Mouse (Mus musculus): ENCODE measurements at regions not wholly inside any gene's neighbourhood (a gene's known extent, or its start where the extent isn't known, plus 50 kb on each side); places are given as distances from the start of the nearest gene placed in this dataset.

DNA sequence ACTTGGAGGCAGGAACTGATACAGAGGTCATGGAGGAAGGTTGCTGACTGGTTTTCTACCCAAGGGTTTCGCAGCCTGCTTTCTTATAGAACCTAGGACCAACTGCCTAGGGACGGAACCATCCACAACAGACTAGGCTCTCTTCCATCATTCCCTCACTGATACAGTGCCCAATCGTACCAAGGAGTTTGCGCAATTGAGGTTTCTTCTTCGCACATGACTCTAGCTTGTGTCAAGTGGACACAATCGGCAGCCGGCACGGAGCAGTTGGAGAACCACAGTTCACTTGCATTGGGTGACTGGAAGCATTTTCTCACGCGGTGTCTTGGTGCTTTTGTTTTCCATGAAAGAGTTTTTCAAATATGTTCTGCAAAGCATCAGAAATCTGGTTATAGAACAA, 149.1 kb upstream of the Dyrk2 start:
- no peak for DNase-seq (ENCODE audit: low spot score in 2 of 2)

DNA sequence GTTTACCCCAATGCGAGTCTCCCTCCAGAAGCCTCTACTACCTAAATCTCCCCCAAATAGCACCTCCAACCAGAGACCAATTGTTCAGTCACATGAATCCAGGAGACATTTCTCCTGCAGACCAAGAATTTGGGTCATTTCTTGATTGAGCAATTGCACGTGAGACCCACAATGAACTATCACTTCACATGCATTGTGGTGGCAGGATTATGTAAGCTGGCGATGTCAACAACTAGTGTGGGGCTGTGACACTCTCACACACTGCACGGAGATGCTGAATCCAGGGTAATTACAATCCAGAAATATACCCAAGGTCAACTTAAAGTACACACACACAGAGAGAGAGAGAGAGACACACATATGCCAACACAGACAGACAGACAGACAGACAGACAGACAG, 148.5 kb upstream of the Dyrk2 start:
- DNase-seq (ENCODE audit: low spot score in 2 of 2), result no peak

DNA sequence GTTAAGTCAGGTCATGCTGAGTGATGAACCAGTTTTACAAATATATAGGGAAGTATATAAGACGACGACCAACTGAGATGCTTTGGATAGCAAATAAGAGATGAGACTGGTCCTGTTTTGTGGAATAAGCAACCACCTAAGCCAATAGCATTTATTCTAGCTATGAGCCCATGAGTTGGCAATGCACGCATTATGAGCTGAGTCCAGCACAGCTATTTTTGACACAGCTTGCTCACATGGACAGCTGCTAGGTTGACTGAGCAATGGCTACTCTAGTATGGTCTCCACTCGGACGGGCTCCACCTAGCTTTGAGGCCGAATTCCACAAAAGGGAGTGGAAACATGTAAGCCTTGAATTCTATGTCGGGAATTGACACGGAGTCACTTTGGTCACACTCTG, 146.1 kb upstream of the Dyrk2 start:
- DNase-seq (ENCODE audit: low spot score in 2 of 2), result no peak

DNA sequence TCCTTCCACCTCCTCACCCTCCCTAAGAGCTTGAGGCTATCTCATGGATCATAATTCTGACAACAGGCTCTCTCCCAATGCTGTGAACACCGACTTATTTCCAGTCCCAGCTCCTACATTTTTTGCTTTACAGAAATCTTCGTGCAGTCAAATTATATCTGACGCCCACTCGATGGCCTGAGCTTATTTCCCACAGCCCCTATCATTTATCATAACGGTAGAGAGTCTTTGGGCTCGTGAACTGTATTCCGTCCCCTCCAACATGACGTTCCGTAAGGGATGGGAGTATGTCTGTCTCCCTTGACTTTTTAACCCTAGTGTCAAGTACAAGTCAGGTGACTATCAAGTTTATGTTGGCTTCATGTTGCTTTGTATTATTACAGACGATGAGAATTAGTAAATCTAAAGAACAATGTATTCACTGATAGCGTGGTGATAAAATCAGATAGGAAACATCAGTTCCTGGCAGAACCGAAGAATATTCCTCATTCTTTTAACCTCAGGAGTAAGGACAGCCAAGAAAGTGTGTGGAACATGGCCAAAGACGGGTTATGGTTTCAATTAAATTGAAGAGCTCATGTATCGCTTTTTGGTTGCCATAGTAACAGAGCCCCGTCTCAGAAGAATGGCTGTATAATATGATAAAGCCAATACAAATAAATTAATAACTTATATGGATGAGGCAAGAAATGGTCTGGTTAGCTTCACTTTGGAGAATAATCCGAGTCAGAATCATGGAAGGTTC, 145.5 kb upstream of the Dyrk2 start:
- no peak for DNase-seq (ENCODE audit: low spot score in 2 of 2)

GRCm38 (mm10) chr10:119014731-119015130, 144.7 kb upstream of the Dyrk2 start:
- no peak for DNase-seq (ENCODE audit: low spot score in 2 of 2)

DNA sequence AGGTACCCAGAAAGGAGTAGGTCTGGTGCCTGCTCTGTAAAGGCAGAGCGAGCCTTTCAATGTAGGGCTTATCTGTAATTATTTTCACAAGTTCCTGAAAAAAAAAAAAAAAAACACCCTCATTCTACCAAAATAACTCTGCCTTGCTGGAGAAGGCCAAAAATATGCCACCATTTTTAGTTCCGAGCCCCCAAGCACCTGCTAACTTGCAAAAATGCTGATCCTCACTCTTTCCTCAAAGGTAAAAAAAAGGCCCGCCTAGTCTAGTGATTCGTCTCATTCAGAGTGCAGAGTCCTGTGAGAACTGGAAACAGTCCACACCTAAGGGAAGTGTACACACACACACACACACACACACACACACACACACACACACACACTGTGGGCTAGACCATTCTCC, 143.7 kb upstream of the Dyrk2 start:
- peak; percentile 34 to 53 for DNase-seq (ENCODE audit: low spot score in 2 of 2)

DNA sequence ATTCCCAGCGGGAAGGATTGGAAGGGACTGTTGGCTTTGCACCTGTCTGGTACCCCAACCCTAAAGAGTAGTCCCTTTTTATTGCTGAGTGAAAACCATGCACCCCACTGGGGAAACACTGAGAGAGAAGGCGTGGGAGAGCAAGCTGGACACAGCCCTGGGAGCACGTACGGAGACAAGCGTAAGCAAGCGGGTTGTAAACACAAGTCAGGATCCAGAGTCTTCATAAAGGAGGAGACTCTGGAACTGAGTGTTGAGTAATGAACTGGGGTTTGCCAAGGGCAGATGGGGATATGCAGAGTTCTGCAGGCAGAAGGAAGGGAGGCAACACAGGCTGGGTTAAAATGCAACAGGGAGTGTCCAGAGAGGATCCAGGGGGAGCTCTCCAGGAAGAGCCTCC, 141.5 kb upstream of the Dyrk2 start:
- no peak for DNase-seq (ENCODE audit: low spot score in 2 of 2)

- DNase-seq (ENCODE audit: low spot score in 2 of 2), result no peak
Observed at GRCm38 (mm10) chr10:119010884-119011283, 140.9 kb upstream of the Dyrk2 start.

- no peak for DNase-seq (ENCODE audit: low spot score in 2 of 2)
Observed at GRCm38 (mm10) chr10:119006866-119007575, 137.0 kb upstream of the Dyrk2 start.

DNA sequence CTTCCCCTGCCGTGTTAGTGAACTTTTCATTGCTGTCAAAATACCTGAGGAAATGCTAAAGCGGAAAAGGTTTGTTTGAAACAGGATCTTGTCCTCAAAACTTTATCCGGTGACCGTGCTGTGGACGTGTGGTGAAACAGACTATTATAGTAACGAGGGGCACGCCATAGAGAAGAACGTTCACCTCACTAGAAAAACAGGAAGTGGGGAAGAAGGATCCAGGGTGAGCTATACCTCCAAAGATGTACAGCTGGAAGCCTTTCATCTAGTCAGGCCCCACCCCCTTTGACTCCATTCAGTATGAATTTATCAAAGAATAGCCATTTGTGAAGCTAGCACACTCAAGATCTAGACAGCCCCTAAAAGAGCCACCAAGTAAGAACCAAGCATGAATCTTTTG, 135.5 kb upstream of the Dyrk2 start:
- DNase-seq (ENCODE audit: low spot score in 2 of 2), result no peak

DNA sequence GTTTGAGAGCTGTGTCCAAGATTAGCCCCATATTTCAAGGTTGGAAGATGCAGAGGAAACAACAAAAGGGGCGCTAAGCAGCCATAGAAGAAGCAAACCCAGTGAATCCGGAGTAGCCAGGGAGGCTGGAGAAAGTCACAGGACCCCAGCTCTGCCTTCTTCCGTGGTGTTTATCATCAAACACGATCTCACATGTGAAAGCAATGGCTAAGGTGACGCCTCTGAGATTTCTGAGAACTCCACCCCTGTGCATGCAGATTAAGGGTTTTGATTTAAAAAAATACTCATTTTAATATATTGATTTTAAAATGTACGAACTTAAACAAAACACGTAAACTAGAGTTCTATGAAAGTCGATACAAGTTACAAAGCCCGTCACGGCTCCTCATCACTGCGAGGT, 134.4 kb upstream of the Dyrk2 start:
- DNase-seq (ENCODE audit: low spot score in 2 of 2), result no peak

GRCm38 (mm10) chr10:119003839-119004238, 133.8 kb upstream of the Dyrk2 start:
- no peak for DNase-seq (ENCODE audit: low spot score in 2 of 2)

DNA sequence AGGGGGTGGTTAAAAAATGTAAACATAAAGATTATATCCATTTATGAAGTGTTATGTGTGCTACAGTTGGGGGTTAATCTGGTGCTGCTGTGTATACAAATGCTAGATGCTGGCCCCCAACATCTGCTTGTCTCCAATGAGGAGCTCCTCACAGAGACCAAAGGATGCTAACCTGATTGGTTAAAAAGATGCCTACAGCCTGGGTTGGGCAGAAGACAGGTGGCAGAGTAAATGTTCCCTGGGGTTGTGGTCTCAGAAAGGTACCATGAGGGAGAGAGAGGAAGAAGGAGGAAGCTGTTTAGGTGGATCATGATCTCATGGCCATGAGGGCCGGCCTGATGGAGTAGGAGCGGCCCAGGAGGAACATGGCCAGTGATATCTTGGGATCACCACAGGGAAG, 133.0 kb upstream of the Dyrk2 start:
- DNase-seq (ENCODE audit: low spot score in 2 of 2), result no peak

DNA sequence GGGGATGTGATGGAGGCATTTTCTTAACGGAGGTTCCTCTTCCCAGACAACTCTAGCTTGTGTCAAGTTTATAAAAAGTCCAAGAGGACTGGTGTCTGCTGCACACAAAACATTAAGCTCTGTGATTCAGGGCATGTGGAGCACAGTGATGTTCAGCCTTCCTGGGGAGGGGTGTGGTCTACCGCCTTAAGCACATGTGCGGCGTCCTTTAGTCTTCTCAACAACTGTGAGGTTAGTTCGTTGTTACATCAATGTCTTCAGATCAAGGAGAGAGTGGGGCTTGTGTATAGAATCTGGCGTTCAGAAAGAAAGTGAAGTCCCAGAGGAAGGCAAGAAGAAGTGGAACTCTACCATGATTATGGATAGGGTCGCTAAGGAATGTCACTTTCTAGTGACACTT, 131.9 kb upstream of the Dyrk2 start:
- DNase-seq (ENCODE audit: low spot score in 2 of 2), result no peak

- no peak for DNase-seq (ENCODE audit: low spot score in 2 of 2)
Observed at GRCm38 (mm10) chr10:119001000-119001780, 131.2 kb upstream of the Dyrk2 start.

GRCm38 (mm10) chr10:118998966-118999365, 129.0 kb upstream of the Dyrk2 start:
- DNase-seq (ENCODE audit: low spot score in 2 of 2), result no peak

DNA sequence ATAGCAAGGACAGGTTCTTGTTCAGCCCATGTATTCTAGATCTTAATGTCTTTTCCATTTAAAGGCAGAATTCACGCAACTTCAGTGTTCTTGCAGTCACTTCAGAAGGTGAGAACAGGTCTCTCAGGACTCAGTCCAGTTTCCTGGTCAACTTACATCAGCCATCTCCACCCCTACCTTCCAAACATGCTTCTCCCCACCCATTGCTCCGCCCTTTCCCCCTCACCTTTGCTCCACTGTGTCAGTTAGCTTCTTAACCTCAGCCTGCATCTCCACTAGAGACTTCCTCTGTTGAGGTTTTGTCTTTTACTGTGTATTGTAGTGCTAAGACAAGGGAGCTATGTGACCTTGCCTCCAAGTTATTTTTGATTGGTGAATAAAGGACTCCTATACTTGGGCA, 127.0 kb upstream of the Dyrk2 start:
- no peak for DNase-seq (ENCODE audit: low spot score in 2 of 2)

- no peak for DNase-seq (ENCODE audit: low spot score in 2 of 2)
Observed at GRCm38 (mm10) chr10:118993819-118994574, 124.0 kb upstream of the Dyrk2 start.

DNA sequence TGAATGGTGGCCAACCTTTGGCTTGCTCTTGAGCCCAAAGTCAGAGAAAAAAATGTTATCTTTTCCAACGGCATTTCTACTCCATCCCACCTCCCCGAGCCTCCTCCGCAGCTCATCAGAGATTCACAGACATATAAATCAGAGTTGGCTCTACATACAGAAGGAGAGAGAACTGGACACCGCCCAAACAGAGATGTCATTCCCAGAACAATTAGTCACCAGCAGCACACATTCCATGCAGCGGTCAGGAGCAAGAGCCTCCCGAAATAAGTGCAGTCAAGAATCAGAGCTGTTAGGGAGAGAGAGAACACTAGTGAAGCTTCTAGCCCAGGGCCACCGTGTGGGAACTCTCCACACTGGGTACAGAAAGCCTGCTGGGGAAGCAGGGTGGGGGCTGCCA, 121.2 kb upstream of the Dyrk2 start:
- peak; percentile 63 to 72 for DNase-seq (ENCODE audit: low spot score in 2 of 2)

- DNase-seq (ENCODE audit: low spot score in 2 of 2), result no peak
Observed at GRCm38 (mm10) chr10:118990500-118990899, 120.5 kb upstream of the Dyrk2 start.

- DNase-seq (ENCODE audit: low spot score in 2 of 2), result no peak
Observed at GRCm38 (mm10) chr10:118989812-118990211, 119.8 kb upstream of the Dyrk2 start.

- peak in 1 of 2 experiments; percentile 9 for DNase-seq (ENCODE audit: low spot score in 2 of 2)
Observed at GRCm38 (mm10) chr10:118988249-118988648, 118.2 kb upstream of the Dyrk2 start.
